Mouse (Mus musculus) NIH3T3 (cell line): ENCODE results near the gene Cnst.

Experiments used
- DNase-seq: peaks from one replicate; pipeline ENCODE4 v3.0.0-alpha.2; 2012; ENCODE audit warnings: low read depth

The Cnst gene

GRCm38 (mm10) chr1:179545768-179546550, at the start of gene Cnst, which contains the start of gene Tfb2m:
Gene Cnst (plus strand): TSS chr1:179546370.
Gene Tfb2m (minus strand): TSS chr1:179546267.
- DNase-seq, result peak; percentile 99

- DNase-seq, result no peak
Measured at GRCm38 (mm10) chr1:179499257-179499656, 46.9 kb upstream of the Cnst start.

- DNase-seq, result peak; percentile 73
Measured at GRCm38 (mm10) chr1:179502565-179502964, 43.6 kb upstream of the Cnst start.

- peak; percentile 78 for DNase-seq
Measured at GRCm38 (mm10) chr1:179506530-179507315, 39.4 kb upstream of the Cnst start.

GRCm38 (mm10) chr1:179510546-179511340, 35.4 kb upstream of the Cnst start:
- DNase-seq, result no peak

GRCm38 (mm10) chr1:179511895-179512294, 34.3 kb upstream of the Cnst start:
- DNase-seq, result no peak

- peak; percentile 47 for DNase-seq
Measured at GRCm38 (mm10) chr1:179516941-179517712, 29.0 kb upstream of the Cnst start.

GRCm38 (mm10) chr1:179517713-179518465, 28.3 kb upstream of the Cnst start, which contains the start of gene Smyd3:
Gene Smyd3 (minus strand): TSS chr1:179518041.
- DNase-seq, result peak; percentile 96

GRCm38 (mm10) chr1:179519901-179520300, 26.3 kb upstream of the Cnst start:
- DNase-seq, result no peak

GRCm38 (mm10) chr1:179539054-179539453, 7.1 kb upstream of the Cnst start:
- DNase-seq, result no peak

GRCm38 (mm10) chr1:179539887-179540286, 6.3 kb upstream of the Cnst start:
- DNase-seq, result no peak

- DNase-seq, result peak; percentile 36
Measured at GRCm38 (mm10) chr1:179541502-179541901, 4.7 kb upstream of the Cnst start.

GRCm38 (mm10) chr1:179546551-179546917, 364 bp downstream of the Cnst start:
- DNase-seq, result no peak

GRCm38 (mm10) chr1:179547176-179547575, 1.0 kb downstream of the Cnst start:
- DNase-seq, result peak; percentile 50

- no peak for DNase-seq
Measured at GRCm38 (mm10) chr1:179548220-179548619, 2.0 kb downstream of the Cnst start.

GRCm38 (mm10) chr1:179548996-179549752, 3.0 kb downstream of the Cnst start:
- no peak for DNase-seq

GRCm38 (mm10) chr1:179551336-179551735, 5.2 kb downstream of the Cnst start:
- DNase-seq, result no peak

GRCm38 (mm10) chr1:179551921-179552320, 5.8 kb downstream of the Cnst start:
- DNase-seq, result no peak

- no peak for DNase-seq
Measured at GRCm38 (mm10) chr1:179552751-179553150, 6.6 kb downstream of the Cnst start.
